Mouse (Mus musculus) frontal cortex, postnatal 25 days (tissue): ENCODE measurements at regions not wholly inside any gene's neighbourhood (a gene's known extent, or its start where the extent isn't known, plus 50 kb on each side); places are given as distances from the start of the nearest gene placed in this dataset.

ENCODE experiments used
- DNase-seq, 2 experiments: peaks; one replicate each; pipeline ENCODE4 v3.0.0; 2022; ENCODE audit warnings: low spot score in 2 of 2

DNA sequence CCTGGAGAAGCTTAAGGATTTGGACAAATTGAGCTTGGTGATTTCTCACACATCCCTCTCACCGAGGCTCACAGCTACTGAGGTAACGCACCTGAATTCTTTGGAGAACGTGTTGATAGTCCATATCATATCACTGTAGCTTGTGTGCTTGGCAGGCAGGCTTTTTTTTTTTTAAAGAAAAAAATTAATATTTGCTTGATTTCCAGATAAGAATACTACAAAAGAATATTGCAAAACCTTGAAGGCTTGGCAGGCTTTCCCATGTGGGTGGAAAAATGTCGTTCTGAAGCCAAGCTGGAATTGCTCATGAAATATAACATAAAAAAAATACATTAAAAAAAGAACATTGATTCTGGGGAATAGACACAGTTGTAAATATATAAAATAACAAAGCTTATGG is 131.8 kb downstream of the Klf5 start:
- DNase-seq, result no peak

DNA sequence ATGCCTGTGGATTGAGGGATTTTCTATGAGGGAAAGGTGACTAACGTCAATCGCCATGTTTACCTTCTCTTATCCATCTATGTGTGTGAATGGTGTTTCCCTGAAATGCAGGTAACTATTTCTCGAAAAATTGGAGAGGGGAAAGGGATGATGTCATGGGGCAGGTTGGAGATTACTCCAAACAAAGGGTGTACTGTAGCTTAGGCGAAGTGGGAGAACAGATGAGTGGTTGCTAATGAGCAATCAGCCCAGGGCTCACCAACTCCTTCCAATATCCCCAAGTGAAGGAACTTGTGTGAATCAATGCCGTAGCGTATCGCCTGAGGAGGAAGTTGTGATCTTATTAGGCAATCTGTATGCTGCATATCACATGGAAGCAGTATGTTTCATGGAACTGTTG is 133.2 kb downstream of the Klf5 start:
- DNase-seq, result no peak

DNA sequence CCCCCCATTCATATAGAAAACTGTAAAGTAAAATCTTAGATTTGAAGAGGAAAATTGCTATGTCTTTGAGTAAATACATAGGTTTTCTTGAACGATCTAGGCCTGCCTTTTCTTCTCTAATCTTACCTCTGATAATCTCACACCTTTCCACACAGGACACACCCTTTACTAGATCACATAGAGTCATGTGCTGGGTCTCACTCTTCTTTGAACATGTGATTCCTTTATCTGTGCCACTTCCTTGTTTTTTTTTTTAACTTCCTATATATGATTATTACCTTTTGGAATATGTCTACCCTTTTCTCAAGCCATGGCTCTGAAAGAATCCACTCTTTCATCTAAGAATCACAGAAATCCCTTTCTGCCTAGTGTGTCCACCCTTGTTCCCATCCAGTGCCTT is 136.2 kb downstream of the Klf5 start:
- DNase-seq, result no peak

DNA sequence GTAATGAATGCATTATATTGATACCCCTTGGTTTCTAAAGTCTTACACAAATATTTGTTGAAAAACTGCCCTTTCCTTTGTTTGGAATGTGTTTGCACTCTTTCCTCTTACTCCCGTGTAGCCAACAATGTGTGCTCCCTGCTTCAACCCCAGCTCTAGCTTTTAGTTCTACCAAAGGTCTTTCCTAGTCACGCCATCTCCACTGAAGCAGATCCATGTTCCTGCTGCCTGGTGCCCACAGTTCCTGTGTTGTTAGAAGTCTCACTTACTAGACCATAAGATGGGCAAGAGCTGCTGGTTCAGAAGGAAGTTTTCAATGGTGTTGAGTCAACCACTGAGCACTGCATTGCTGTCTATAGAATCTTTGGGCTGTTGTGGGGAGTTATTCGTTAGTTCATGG is 137.0 kb downstream of the Klf5 start:
- DNase-seq, result no peak

DNA sequence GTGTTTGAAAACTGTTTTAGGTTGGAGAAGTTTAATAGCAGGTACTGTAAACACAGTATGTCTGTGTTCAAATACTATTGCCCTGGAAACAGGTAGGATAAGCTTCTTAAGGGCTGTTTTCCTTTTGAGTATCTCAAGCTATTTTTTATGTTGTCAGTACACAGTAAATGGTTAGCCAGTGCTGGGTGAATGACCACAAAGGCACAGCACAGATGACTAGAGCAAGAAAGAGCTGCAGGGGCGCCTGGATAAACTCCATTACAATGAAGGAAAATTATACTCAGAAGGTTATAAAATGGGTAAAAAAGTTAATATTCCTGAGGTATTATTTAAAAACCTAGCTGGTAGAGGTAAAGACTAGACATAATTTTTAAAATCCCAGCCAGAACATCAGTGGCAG is 137.6 kb downstream of the Klf5 start:
- DNase-seq, result no peak

DNA sequence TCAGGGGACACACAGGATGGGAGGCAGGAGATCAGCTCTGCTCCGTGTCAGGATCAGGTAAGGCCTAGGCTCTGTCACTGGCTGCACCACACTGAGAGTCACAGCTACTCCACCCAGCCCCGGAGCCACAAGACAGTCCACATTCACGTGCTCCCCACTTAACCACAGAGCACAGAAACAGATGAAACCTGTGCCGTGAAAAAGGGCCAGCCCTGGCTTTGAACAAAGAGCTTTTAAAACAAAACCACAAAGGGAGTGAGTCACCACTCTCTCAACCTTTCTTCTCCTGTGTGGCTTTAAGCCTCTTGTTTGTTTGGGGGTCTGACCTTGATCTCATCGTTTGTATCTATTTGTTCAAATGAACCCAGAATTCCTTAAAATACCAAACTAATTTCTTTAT is 150.6 kb downstream of the Klf5 start:
- no peak for DNase-seq

- no peak for DNase-seq
Observed at GRCm38 (mm10) chr14:99449870-99450269, 151.4 kb downstream of the Klf5 start.

- DNase-seq, result no peak
Observed at GRCm38 (mm10) chr14:99451110-99451795, 152.8 kb downstream of the Klf5 start.

DNA sequence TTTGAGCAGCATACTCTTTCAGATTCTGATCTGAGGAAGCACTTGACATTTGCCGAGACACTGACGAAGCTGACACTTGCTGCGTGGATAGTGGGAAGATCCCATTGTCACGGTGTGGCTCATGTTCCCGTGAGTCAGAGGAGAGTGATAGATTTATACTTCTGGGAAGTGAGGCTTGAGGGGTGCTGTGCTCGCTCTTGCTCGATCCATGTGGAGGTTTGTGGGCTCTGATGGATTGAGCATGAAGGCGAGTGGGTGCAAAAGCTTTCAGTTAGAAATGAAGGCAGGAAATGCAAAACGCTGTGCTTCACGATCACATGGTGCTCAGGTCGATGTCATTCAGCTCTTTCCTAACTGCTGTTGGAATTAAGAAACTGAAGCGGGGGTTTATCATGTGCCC is 155.4 kb downstream of the Klf5 start:
- DNase-seq, result no peak

GRCm38 (mm10) chr14:99456555-99456954 is 158.1 kb downstream of the Klf5 start:
- no peak for DNase-seq

GRCm38 (mm10) chr14:99457573-99457972 is 159.1 kb downstream of the Klf5 start:
- no peak for DNase-seq

- no peak for DNase-seq
Observed at GRCm38 (mm10) chr14:99472111-99472510, 173.6 kb downstream of the Klf5 start.

DNA sequence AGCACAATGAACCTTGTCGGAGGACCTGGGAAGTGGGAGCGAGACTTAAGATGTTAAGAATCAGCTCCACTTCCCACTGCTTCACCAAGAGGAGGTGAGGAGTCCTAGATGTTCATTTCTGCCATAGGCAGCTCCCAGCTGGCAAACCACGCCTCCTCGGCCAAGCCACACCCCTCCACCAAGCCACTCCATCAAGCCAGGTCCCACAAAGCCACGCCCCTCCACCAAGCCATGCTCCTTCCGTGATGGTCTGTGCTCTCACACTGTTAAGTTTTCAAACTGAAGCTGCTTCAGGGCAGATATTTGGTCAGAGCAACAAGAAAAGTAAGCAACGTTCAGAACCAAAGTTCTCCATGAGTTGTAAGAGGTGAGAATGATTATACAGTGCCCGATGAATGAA is 176.8 kb downstream of the Klf5 start:
- DNase-seq, result no peak

- DNase-seq, result no peak
Observed at GRCm38 (mm10) chr14:99480325-99481077, 182.0 kb downstream of the Klf5 start.

DNA sequence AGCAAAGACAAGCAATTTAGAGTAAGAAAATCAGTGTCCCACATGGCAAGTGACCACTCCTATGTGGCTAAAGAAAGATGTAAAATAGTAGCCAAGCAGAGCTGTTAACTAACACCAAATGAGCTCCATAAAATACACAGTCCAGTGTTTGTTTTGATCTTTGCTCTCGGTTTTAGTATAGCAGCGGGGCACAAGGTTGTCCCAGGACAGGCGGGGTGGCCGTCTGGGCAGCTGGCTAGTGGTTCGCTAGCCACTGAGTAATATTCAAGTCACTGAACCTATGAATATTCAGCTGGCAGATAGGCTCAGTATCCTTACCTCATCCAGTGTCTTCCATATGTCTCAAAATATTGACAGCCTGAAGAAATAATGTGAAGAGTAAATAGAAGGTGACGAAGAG is 189.5 kb downstream of the Klf5 start:
- DNase-seq, result no peak

GRCm38 (mm10) chr14:99493197-99493596 is 194.7 kb downstream of the Klf5 start:
- DNase-seq, result no peak

DNA sequence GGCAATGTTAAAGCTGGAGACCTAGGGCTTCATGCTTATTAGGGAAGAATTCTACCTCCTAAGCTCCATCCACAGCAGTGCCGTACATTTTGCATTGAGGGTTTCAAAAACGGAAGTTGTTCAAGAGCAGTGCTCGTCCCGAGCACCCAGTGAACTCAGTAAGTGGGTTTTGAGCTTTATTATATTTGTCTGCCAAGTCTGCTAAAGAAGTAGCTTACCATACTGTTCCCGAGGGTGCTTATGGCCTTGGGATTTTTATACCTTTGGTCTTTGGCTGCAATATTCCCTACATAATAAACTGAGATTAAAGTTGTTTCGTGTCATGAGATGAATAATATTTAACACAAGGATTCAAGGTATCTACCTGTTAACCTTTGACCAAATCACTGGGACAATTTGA is 195.2 kb downstream of the Klf5 start:
- no peak for DNase-seq

DNA sequence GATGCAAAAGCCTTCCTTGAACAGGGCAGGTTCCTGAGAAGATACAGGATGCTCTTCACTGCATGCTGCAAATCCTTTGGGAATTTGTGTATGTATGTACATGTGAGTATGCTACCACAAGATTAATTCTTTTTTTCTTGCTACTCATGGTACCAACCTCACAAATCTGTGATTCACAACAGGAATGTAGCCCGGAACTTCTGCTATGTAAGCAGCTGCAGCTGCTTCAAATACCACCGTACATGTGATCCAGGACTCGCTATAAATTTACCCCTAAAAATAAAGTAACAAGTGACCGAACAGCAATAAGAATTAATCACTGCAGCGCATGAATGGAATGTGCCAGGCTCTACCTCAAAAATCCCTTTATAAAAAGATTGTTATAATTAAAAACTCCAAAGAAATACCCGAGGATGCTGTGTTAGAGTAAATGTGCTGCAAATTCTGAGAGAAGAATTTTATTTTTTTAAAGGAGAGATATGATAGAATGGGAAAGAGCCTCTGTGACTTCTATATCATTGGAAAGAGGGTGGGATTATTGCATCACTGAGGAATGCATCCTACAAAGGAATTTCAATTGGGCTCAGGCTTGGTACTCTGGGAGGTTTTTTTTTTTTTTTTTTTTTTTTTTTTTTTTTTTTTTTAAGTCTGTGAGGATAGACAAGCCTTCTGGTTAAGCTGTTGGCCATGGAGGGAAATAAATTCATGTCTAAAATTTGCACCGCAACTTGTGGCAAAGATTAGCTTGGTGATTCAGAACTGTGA is 201.2 kb downstream of the Klf5 start:
- no peak for DNase-seq

- no peak for DNase-seq
Observed at GRCm38 (mm10) chr14:99504909-99505308, 206.4 kb downstream of the Klf5 start.

- DNase-seq, result no peak
Observed at GRCm38 (mm10) chr14:99509696-99510536, 211.4 kb downstream of the Klf5 start.

GRCm38 (mm10) chr14:99515474-99515873 is 217.0 kb downstream of the Klf5 start:
- DNase-seq, result no peak

GRCm38 (mm10) chr14:99516703-99517102 is 218.2 kb downstream of the Klf5 start:
- no peak for DNase-seq
